Mouse (Mus musculus): ENCODE results near the gene Cstad. TPM values are rescaled to one million over a fixed set of nuclear protein-coding genes. Genes with fewer than 3 reads are reported as not detected.

The Cstad gene
- polyA plus RNA-seq, 1 experiment from 2014 or later = 1.2 TPM

DNA sequence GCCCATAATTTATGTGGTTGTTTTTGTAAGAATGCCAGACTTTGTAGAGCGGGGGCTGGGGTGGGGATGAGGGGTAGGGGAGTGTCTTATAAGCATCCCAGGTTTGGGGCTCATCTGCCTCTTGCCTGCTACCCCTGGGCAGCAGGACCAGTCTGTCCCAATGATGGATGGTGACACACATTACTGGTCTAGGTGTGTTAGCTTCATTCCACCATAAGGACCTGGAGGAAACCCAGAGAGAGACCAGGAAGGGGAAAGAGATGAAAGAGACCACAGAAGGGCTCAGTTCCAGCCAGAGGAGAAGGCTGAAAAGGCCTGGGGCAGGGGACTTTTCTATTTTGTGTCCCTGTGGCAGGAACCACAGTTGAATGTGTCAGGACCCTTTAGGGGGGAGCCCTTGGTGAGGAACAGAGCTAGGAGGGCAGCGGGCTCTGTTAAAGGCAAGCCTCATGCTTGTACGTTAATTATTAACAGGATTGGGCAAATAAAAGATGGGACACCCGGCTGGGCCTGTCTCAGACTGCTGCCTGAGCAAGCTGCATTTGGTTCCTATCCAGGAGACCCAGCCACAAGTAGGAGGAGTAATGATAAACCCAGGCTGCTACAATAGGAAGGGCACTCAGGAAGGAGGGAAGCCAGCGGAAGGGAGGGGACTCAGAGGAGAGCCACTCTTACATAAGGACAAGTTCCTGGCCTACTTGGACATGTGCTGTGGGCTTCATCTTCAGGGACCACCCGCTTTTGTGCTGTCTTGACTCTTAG, 23.8 kb downstream of the Cstad start:
- no peak overlapping the region for H3K4me3 ChIP-seq
- H3K27ac ChIP-seq = peak overlapping the region; percentile 53
- no peak for DNase-seq (ENCODE audit: low spot score)
- H3K27me3 ChIP-seq (ENCODE audit: insufficient read depth, poor library complexity, severe bottlenecking) = no peaks in the 10 kb centered on the region
- H3K4me1 ChIP-seq = peaks cover 33% of the 10 kb centered on the region
- no peaks in the 10 kb centered on the region for H3K9me3 ChIP-seq
- WGBS = 69% methylated on average over 6 of the region's 6 CpGs
- H3K36me3 ChIP-seq = no peaks in the 10 kb centered on the region

DNA sequence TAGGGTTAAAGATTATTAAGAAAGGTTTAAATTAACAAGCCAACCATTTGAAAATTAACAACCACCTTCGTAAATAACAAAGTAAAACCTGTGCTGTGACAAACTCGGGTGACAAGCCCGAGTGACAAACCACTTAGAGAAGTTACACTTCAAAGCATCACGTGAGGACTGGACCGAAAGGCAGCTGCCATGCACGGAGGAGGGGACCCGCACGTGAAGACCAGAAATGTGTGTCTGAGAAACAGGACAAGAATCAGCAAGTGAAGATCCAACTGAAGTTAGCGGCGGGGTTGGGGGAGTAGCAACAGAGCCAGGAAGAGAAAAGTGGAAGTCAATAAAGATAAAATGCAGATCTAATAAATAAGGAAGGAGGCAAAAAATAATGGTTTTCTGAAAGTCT, 29.0 kb downstream of the Cstad start:
- no peaks in the 10 kb centered on the region for H3K9me3 ChIP-seq
- H3K27me3 ChIP-seq (ENCODE audit: insufficient read depth, poor library complexity, severe bottlenecking) = no peaks in the 10 kb centered on the region
- no peak for DNase-seq (ENCODE audit: low spot score)
- peaks cover 11% of the 10 kb centered on the region; the same call in 1 of the 2 replicates for H3K4me1 ChIP-seq
- no peak overlapping the region for H3K4me3 ChIP-seq
- no peaks in the 10 kb centered on the region for H3K36me3 ChIP-seq
- H3K27ac ChIP-seq = no peak overlapping the region
- WGBS = 61% methylated on average over 10 of the region's 10 CpGs

DNA sequence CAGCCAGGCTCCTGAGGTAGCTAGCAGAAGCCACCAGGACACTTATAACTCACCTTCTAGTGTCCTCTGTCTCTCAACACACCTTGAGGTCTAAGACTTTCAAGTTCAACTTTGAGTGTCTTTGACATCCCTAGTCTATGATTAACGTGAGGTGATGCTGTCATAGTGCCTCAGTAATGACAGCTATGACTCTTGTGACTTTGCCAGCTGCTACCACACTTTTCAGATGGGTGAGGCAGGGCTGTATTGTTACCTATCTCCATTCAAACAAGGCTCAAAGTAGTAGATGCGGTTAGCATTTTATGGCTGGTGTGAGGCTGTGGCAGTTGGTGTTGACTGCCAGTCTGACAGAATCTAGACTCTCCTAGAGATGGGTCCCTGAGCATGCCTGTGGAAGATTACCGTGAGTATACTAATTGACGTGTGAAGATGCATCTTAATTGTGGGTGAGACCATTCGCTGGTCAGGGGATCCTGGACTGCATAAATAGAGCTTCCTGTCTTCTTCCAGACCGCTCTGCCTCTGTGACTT, 30.5 kb downstream of the Cstad start:
- Histone ChIP-seq H3K27me3 (ENCODE audit: insufficient read depth, poor library complexity, severe bottlenecking) (no peaks in the 10 kb centered on the region), H3K36me3 (no peaks in the 10 kb centered on the region), H3K4me3 (no peak overlapping the region), H3K27ac (no peak overlapping the region; the same call in 1 of the 2 replicates), H3K4me1 (peaks cover 18% of the 10 kb centered on the region; the same call in 1 of the 2 replicates), H3K9me3 (no peaks in the 10 kb centered on the region)
- 75% methylated on average over 6 of the region's 6 CpGs for WGBS
- DNase-seq (ENCODE audit: low spot score) = no peak

DNA sequence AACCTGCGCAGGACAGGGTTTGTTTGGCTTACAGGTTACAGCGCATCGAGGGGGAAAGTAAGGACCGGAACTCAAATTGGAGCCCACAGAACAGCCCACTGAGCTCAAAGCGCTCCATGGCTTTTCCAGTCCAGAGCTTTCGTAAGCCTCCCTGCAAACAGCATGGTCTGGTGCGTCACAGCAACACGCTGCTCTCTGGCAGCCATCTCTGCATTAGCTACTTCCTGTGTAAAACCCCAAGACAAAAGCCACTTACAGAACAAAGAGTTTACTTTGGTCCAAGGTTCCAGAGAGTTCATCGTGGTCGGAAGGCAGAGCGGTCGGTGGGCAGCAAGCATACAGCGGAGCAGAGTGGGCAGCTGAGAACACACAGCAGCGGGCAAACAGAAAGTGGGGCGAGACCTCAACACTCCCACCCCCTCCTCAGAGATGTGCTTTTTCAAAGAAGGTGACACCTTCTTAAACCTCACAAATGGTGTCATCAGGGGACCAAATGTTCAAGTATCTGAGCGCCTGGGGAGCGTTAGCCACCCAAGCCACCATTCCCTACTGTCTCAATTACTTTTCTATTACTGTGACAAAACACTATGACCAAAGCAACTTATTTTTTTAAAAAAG, 31.3 kb downstream of the Cstad start:
- H3K27me3 ChIP-seq (ENCODE audit: insufficient read depth, poor library complexity, severe bottlenecking) = no peaks in the 10 kb centered on the region
- peaks cover 18% of the 10 kb centered on the region; the same call in 1 of the 2 replicates for H3K4me1 ChIP-seq
- no peaks in the 10 kb centered on the region for H3K9me3 ChIP-seq
- H3K27ac ChIP-seq = peak overlapping the region; percentile 77
- no peak overlapping the region for H3K4me3 ChIP-seq
- 56% methylated on average over 17 of the region's 17 CpGs for WGBS
- no peak for DNase-seq (ENCODE audit: low spot score)
- no peaks in the 10 kb centered on the region for H3K36me3 ChIP-seq

DNA sequence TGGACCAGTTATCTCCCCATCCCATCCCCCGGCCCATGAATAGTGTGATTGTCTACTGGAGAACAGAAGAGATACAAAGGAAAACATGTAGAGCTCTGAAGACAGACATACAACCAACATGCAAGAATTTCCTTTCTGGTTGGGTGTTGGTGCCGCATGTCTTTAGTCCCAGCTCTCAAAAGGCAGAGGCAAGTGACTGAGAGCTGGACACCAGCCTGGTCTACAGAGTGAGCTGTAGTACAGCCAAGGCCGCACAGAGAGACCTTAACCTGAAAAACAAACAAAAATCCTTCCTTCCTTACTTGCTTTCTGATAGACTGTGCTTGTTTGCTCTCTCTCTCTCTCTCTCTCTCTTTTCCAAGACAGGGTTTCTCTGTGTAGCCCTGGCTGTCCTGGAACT, 32.5 kb downstream of the Cstad start:
- DNase-seq (ENCODE audit: low spot score) = no peak
- Histone ChIP-seq H3K27me3 (ENCODE audit: insufficient read depth, poor library complexity, severe bottlenecking) (no peaks in the 10 kb centered on the region), H3K4me1 (peaks cover 18% of the 10 kb centered on the region; the same call in 1 of the 2 replicates), H3K4me3 (no peak overlapping the region), H3K27ac (no peak overlapping the region), H3K36me3 (no peaks in the 10 kb centered on the region), H3K9me3 (no peaks in the 10 kb centered on the region)
- 84% methylated on average over 3 of the region's 3 CpGs for WGBS

DNA sequence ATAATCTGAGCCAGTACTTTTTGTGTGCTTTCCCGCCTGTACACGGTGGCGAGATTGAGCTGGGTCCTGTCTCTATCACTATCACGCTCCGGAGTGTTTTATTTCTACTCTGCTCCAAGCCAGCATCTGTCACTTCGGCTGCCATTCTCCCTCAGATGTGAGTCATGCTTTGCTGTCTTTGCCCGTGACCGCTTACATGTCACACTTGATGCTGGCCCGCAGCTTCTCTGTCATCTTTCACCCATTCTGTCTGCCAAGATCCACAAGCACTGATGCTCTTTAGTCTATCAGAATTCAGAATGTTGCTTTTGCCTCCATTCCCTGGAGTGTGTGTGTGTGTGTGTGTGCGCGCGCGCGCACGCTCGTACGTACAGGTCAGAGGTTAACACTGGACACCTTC, 33.5 kb downstream of the Cstad start:
- Histone ChIP-seq H3K27me3 (ENCODE audit: insufficient read depth, poor library complexity, severe bottlenecking) (no peaks in the 10 kb centered on the region), H3K4me1 (peaks cover 18% of the 10 kb centered on the region; the same call in 1 of the 2 replicates), H3K36me3 (no peaks in the 10 kb centered on the region), H3K9me3 (no peaks in the 10 kb centered on the region), H3K27ac (no peak overlapping the region), H3K4me3 (no peak overlapping the region)
- WGBS = 90% methylated on average over 17 of the region's 17 CpGs
- no peak for DNase-seq (ENCODE audit: low spot score)

DNA sequence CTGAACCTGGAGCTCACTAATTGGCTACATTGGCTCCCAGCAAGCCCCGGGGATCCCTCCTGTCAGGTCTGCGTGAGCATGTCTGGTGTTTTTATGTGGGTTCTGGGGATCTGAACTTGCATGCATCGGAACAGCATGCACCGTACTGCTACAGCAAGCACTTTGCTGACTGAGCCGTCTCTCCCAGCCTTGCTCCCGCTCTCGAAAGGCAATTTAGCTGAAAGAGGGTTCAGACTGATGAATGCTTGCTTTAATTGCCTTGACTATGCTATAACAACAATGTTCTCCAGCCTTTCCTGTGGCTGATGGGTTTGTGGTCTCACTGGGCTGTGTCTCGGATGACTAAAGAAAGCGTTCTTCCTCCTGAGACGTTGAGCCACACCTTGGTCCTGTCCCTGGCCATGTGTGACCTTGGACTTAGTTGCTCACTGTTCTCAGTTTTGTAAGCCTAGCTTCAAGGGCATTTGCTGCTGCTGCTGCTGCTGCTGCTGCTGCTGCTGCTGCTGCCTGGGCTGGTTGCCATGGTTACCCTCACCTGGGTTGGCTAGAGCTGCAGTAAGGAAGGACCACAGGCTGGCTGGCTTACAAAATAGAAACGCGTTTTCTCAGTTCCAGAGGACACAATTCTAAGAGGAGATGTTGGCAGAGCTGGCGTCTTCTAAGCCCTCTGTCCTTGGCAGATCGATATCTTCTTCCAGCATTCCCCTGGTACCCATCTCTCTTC, 34.4 kb downstream of the Cstad start:
- H3K27me3 ChIP-seq (ENCODE audit: insufficient read depth, poor library complexity, severe bottlenecking) = no peaks in the 10 kb centered on the region
- peaks cover 18% of the 10 kb centered on the region; the same call in 1 of the 2 replicates for H3K4me1 ChIP-seq
- H3K9me3 ChIP-seq = no peaks in the 10 kb centered on the region
- H3K27ac ChIP-seq = no peak overlapping the region
- H3K4me3 ChIP-seq = no peak overlapping the region
- DNase-seq (ENCODE audit: low spot score) = no peak
- no peaks in the 10 kb centered on the region for H3K36me3 ChIP-seq
- 74% methylated on average over 14 of the region's 14 CpGs for WGBS

DNA sequence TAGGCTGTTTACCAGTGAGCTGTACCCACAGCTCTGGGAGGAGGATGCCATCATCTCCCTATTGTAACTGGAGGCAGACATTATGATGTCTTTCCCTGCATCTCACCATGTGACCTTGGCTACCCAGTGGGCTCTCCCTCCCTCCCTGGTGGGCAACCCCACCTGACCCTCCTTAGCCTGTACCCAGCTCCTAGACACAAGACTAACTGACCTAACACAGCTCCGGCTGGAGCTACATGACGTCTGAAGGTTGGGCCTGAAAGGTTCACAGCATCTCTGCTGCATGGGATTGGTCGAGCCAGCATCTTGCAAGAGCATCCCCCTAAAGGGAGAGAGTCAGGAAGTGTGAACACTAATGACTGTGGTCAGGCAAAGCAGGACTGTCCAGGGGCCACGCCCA, 35.0 kb downstream of the Cstad start:
- Histone ChIP-seq H3K9me3 (no peaks in the 10 kb centered on the region), H3K27me3 (ENCODE audit: insufficient read depth, poor library complexity, severe bottlenecking) (no peaks in the 10 kb centered on the region), H3K36me3 (no peaks in the 10 kb centered on the region), H3K4me3 (no peak overlapping the region), H3K27ac (0 out of 2 replicates have a peak overlapping the region, but pooled peaks have one; percentile 1), H3K4me1 (peaks cover 21% of the 10 kb centered on the region; the same call in 1 of the 2 replicates)
- no peak for DNase-seq (ENCODE audit: low spot score)
- 79% methylated on average over 4 of the region's 4 CpGs for WGBS

DNA sequence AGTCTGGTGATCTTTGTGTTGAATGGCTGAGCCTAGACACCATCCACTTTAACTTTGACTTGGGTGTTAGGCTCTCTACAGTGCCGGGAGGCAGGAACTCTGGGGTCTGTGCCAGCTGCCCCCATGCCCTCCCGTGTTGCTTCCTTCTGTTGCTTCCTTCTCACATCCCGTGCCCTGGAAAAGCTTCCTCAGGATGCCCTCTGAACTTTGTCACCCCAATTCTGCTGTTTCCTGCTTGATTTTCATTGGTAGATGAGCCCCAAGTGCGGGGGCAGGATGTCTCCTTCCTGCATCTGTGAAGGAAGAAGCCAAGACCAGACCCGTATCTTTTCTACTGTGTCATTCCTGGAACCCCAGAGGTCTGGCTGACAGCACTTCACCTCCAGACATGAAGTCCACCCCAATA, 41.4 kb downstream of the Cstad start:
- H3K27ac ChIP-seq = peak overlapping the region; percentile 82
- no peak overlapping the region for H3K4me3 ChIP-seq
- no peaks in the 10 kb centered on the region for H3K27me3 ChIP-seq (ENCODE audit: insufficient read depth, poor library complexity, severe bottlenecking)
- no peaks in the 10 kb centered on the region for H3K36me3 ChIP-seq
- WGBS = 65% methylated on average over 5 of the region's 5 CpGs
- no peaks in the 10 kb centered on the region for H3K9me3 ChIP-seq
- no peak for DNase-seq (ENCODE audit: low spot score)
- peaks cover 51% of the 10 kb centered on the region for H3K4me1 ChIP-seq

DNA sequence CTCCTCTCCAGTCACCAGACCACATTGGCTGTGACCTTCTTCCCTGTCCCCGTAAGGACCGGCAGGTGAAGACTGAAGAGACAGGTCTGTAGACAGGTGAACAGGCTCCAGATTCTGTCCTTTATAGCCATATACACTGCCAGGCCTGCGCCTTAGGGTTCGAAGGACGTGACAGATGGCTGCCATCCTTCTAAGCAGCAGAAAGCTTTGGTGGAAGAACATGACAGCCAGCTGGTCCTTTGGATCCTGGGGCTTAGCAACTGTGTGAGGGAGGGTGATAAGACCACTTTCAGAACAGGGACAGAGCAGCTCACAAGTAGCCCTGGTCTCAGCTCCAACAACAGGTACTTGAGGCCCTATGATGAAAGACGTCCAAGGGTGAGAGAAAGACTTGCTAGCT, 43.2 kb downstream of the Cstad start:
- Histone ChIP-seq H3K4me3 (no peak overlapping the region), H3K36me3 (no peaks in the 10 kb centered on the region), H3K4me1 (peaks cover 68% of the 10 kb centered on the region), H3K9me3 (no peaks in the 10 kb centered on the region), H3K27ac (0 out of 2 replicates have a peak overlapping the region, but pooled peaks have one; percentile 11), H3K27me3 (ENCODE audit: insufficient read depth, poor library complexity, severe bottlenecking) (no peaks in the 10 kb centered on the region)
- DNase-seq (ENCODE audit: low spot score) = no peak
- 66% methylated on average over 6 of the region's 6 CpGs for WGBS

DNA sequence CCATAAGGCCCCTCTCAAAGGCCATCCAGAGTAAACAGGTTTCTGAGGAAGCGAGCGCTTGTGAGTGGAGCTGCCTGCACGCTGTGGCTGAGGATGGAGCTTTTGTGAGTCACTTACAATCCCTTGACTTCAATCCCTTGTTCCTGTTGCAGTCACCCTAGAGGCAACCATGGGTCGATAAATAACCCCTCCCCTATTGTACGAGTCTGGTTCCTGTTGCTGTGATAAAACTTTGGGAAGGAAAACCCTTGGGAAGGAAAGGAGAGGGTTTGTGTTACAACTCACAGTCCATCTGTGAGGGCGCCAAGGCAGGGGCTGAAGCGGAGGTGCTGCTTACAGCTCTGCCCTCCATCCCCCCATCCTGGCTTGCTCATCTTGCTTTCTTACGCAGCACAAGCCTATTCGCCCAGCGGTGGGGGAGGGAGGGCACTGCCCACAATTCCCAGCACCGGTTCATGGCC, 45.2 kb downstream of the Cstad start:
- Histone ChIP-seq H3K27ac (peak overlapping the region; percentile 82), H3K4me3 (peak overlapping the region; percentile 24; the same call in 1 of the 2 replicates), H3K9me3 (no peaks in the 10 kb centered on the region), H3K4me1 (peaks cover 70% of the 10 kb centered on the region), H3K36me3 (no peaks in the 10 kb centered on the region), H3K27me3 (ENCODE audit: insufficient read depth, poor library complexity, severe bottlenecking) (no peaks in the 10 kb centered on the region)
- WGBS = 17% methylated on average over 11 of the region's 11 CpGs
- DNase-seq (ENCODE audit: low spot score) = no peak

DNA sequence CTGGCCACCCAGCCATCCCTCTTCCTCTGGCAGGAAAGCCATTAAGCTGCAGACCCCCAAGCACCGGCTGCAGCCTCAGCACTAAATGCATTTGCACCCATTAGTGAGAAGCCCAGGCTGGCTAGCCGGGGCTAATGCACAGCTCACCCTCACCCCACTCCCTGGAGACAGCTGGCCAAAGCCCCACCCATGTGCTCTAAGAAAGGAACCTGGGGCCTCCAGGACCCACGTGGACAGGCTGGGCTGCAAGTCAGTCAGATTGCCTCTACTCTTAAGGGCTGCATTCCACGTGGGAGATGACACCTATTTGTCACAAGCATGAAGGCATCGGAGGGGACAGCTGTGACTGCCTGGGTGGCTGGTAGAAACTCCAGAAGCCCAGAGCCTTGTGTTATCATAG, 48.0 kb downstream of the Cstad start:
- 14% methylated on average over 5 of the region's 5 CpGs for WGBS
- H3K4me3 ChIP-seq = no peak overlapping the region
- H3K4me1 ChIP-seq = peaks cover 78% of the 10 kb centered on the region
- no peaks in the 10 kb centered on the region for H3K27me3 ChIP-seq (ENCODE audit: insufficient read depth, poor library complexity, severe bottlenecking)
- H3K27ac ChIP-seq = peak overlapping the region; percentile 78
- no peak for DNase-seq (ENCODE audit: low spot score)
- H3K9me3 ChIP-seq = no peaks in the 10 kb centered on the region
- no peaks in the 10 kb centered on the region for H3K36me3 ChIP-seq
